Mouse (Mus musculus): ENCODE results near the gene Pef1. TPM values are rescaled to one million over a fixed set of nuclear protein-coding genes. Genes with fewer than 3 reads are reported as not detected.

Gene Pef1
- polyA plus RNA-seq, 1 experiment from 2014 or later = 64.7 TPM

GRCm38 (mm10) chr4:130073367-130073766 lies 29.0 kb upstream of the Pef1 start:
- Histone ChIP-seq H3K4me3 (replicated peaks) (no peak overlapping the region), H3K27ac (no peak overlapping the region), H3K36me3 (peaks cover 3% of the 10 kb centered on the region; the same call in 1 of the 2 replicates), H3K4me2 (no peak overlapping the region), H3K9me3 (no peaks in the 10 kb centered on the region), H3K9ac (replicated peaks) (no peak overlapping the region), H3K27me3 (peaks cover 33% of the 10 kb centered on the region), H3K4me1 (replicated peaks) (peaks cover 3% of the 10 kb centered on the region; the same call in 1 of the 2 replicates)
- 79% methylated on average over 4 of the region's 4 CpGs for WGBS
- ATAC-seq (ENCODE audit: insufficient number of reproducible peaks, insufficient read depth, low FRiP score, low TSS enrichment, low read depth) = no peak

- H3K36me3 ChIP-seq = no peaks in the 10 kb centered on the region
- H3K27ac ChIP-seq = no peak overlapping the region
- no peak overlapping the region for H3K9ac ChIP-seq (replicated peaks)
- H3K4me2 ChIP-seq = no peak overlapping the region
- peaks cover 3% of the 10 kb centered on the region; the same call in 1 of the 2 replicates for H3K4me1 ChIP-seq (replicated peaks)
- 68% methylated on average over 17 of the region's 17 CpGs for WGBS
- peaks cover 42% of the 10 kb centered on the region for H3K27me3 ChIP-seq
- no peak for ATAC-seq (ENCODE audit: insufficient number of reproducible peaks, insufficient read depth, low FRiP score, low TSS enrichment, low read depth)
- no peak overlapping the region for H3K4me3 ChIP-seq (replicated peaks)
- H3K9me3 ChIP-seq = no peaks in the 10 kb centered on the region
Observed at GRCm38 (mm10) chr4:130074761-130075515, 27.4 kb upstream of the Pef1 start.

- H3K27ac ChIP-seq = no peak overlapping the region
- ATAC-seq (ENCODE audit: insufficient number of reproducible peaks, insufficient read depth, low FRiP score, low TSS enrichment, low read depth) = no peak
- peaks cover 42% of the 10 kb centered on the region for H3K27me3 ChIP-seq
- H3K4me1 ChIP-seq (replicated peaks) = peaks cover 9% of the 10 kb centered on the region
- 54% methylated on average over 8 of the region's 8 CpGs for WGBS
- H3K4me3 ChIP-seq (replicated peaks) = no peak overlapping the region
- no peaks in the 10 kb centered on the region for H3K9me3 ChIP-seq
- H3K36me3 ChIP-seq = no peaks in the 10 kb centered on the region
- no peak overlapping the region for H3K9ac ChIP-seq (replicated peaks)
- no peak overlapping the region for H3K4me2 ChIP-seq
Observed at GRCm38 (mm10) chr4:130076856-130077255, 25.5 kb upstream of the Pef1 start.

- H3K27me3 ChIP-seq = peaks cover 58% of the 10 kb centered on the region
Observed at GRCm38 (mm10) chr4:130078816-130079485, 23.4 kb upstream of the Pef1 start.

GRCm38 (mm10) chr4:130079521-130079920 lies 22.8 kb upstream of the Pef1 start:
- H3K4me2 ChIP-seq = no peak overlapping the region
- peaks cover 12% of the 10 kb centered on the region for H3K4me1 ChIP-seq (replicated peaks)
- ATAC-seq (ENCODE audit: insufficient number of reproducible peaks, insufficient read depth, low FRiP score, low TSS enrichment, low read depth) = no peak
- H3K27ac ChIP-seq = no peak overlapping the region
- H3K27me3 ChIP-seq = peaks cover 61% of the 10 kb centered on the region
- no peak overlapping the region for H3K4me3 ChIP-seq (replicated peaks)
- H3K36me3 ChIP-seq = no peaks in the 10 kb centered on the region
- no peak overlapping the region for H3K9ac ChIP-seq (replicated peaks)
- WGBS = 70% methylated on average over 3 of the region's 3 CpGs
- H3K9me3 ChIP-seq = no peaks in the 10 kb centered on the region

More at GRCm38 (mm10) chr4:130078816-130079485, 23.4 kb upstream of the Pef1 start:
- Histone ChIP-seq H3K4me1 (replicated peaks) (peaks cover 9% of the 10 kb centered on the region), H3K4me3 (replicated peaks) (no peak overlapping the region), H3K27ac (0 out of 2 replicates have a peak overlapping the region, but pooled peaks have one; percentile 35), H3K9ac (replicated peaks) (peak overlapping the region; percentile 27; the same call in 1 of the 2 replicates), H3K9me3 (no peaks in the 10 kb centered on the region), H3K36me3 (no peaks in the 10 kb centered on the region), H3K4me2 (no peak overlapping the region)
- no peak for ATAC-seq (ENCODE audit: insufficient number of reproducible peaks, insufficient read depth, low FRiP score, low TSS enrichment, low read depth)
- 48% methylated on average over 17 of the region's 17 CpGs for WGBS

GRCm38 (mm10) chr4:130081345-130082190 lies 20.8 kb upstream of the Pef1 start:
- H3K27ac ChIP-seq = no peak overlapping the region
- no peaks in the 10 kb centered on the region for H3K36me3 ChIP-seq
- ATAC-seq (ENCODE audit: insufficient number of reproducible peaks, insufficient read depth, low FRiP score, low TSS enrichment, low read depth) = no peak
- peaks cover 23% of the 10 kb centered on the region for H3K4me1 ChIP-seq (replicated peaks)
- H3K27me3 ChIP-seq = peaks cover 55% of the 10 kb centered on the region
- H3K4me2 ChIP-seq = no peak overlapping the region
- H3K4me3 ChIP-seq (replicated peaks) = no peak overlapping the region
- no peaks in the 10 kb centered on the region for H3K9me3 ChIP-seq
- WGBS = 74% methylated on average over 19 of the region's 19 CpGs
- H3K9ac ChIP-seq (replicated peaks) = no peak overlapping the region

- H3K4me1 ChIP-seq (replicated peaks) = peaks cover 21% of the 10 kb centered on the region
- H3K27ac ChIP-seq = no peak overlapping the region
- ATAC-seq (ENCODE audit: insufficient number of reproducible peaks, insufficient read depth, low FRiP score, low TSS enrichment, low read depth) = no peak
- no peaks in the 10 kb centered on the region for H3K9me3 ChIP-seq
- H3K36me3 ChIP-seq = no peaks in the 10 kb centered on the region
- 39% methylated on average over 9 of the region's 9 CpGs for WGBS
- H3K4me2 ChIP-seq = no peak overlapping the region
- no peak overlapping the region for H3K4me3 ChIP-seq (replicated peaks)
- no peak overlapping the region for H3K9ac ChIP-seq (replicated peaks)
- peaks cover 49% of the 10 kb centered on the region for H3K27me3 ChIP-seq
Observed at GRCm38 (mm10) chr4:130082211-130082610, 20.1 kb upstream of the Pef1 start.

- Histone ChIP-seq H3K9ac (replicated peaks) (no peak overlapping the region), H3K4me1 (replicated peaks) (peaks cover 20% of the 10 kb centered on the region), H3K4me2 (no peak overlapping the region), H3K9me3 (no peaks in the 10 kb centered on the region), H3K27me3 (peaks cover 45% of the 10 kb centered on the region), H3K27ac (no peak overlapping the region), H3K36me3 (no peaks in the 10 kb centered on the region), H3K4me3 (replicated peaks) (no peak overlapping the region)
- no peak for ATAC-seq (ENCODE audit: insufficient number of reproducible peaks, insufficient read depth, low FRiP score, low TSS enrichment, low read depth)
- WGBS = 57% methylated on average over 7 of the region's 7 CpGs
Observed at GRCm38 (mm10) chr4:130084331-130084945, 17.9 kb upstream of the Pef1 start.

GRCm38 (mm10) chr4:130085246-130085820 lies 17.0 kb upstream of the Pef1 start:
- no peaks in the 10 kb centered on the region for H3K36me3 ChIP-seq
- H3K9ac ChIP-seq (replicated peaks) = 0 out of 2 replicates have a peak overlapping the region, but pooled peaks have one; percentile 27
- H3K4me3 ChIP-seq (replicated peaks) = no peak overlapping the region
- H3K27me3 ChIP-seq = peaks cover 50% of the 10 kb centered on the region
- 54% methylated on average over 12 of the region's 12 CpGs for WGBS
- no peak overlapping the region for H3K27ac ChIP-seq
- peaks cover 20% of the 10 kb centered on the region for H3K4me1 ChIP-seq (replicated peaks)
- no peak for ATAC-seq (ENCODE audit: insufficient number of reproducible peaks, insufficient read depth, low FRiP score, low TSS enrichment, low read depth)
- H3K4me2 ChIP-seq = no peak overlapping the region
- no peaks in the 10 kb centered on the region for H3K9me3 ChIP-seq

GRCm38 (mm10) chr4:130087293-130087692 lies 15.1 kb upstream of the Pef1 start:
- H3K36me3 ChIP-seq = no peaks in the 10 kb centered on the region
- H3K27me3 ChIP-seq = peaks cover 55% of the 10 kb centered on the region
- no peak overlapping the region for H3K9ac ChIP-seq (replicated peaks)
- H3K4me1 ChIP-seq (replicated peaks) = peaks cover 14% of the 10 kb centered on the region; the same call in 1 of the 2 replicates
- no peak overlapping the region for H3K4me2 ChIP-seq
- WGBS = 13% methylated on average over 7 of the region's 7 CpGs
- no peak overlapping the region for H3K27ac ChIP-seq
- no peak overlapping the region for H3K4me3 ChIP-seq (replicated peaks)
- no peaks in the 10 kb centered on the region for H3K9me3 ChIP-seq
- ATAC-seq (ENCODE audit: insufficient number of reproducible peaks, insufficient read depth, low FRiP score, low TSS enrichment, low read depth) = peak; percentile 40; the same call in 1 of the 2 replicates
